Mouse (Mus musculus) MEL (cell line): ENCODE results near the gene Hps5. TPM values are rescaled to one million over a fixed set of nuclear protein-coding genes. Genes with fewer than 3 reads are reported as not detected.

Source experiments
- DNase-seq: peaks from one replicate; pipeline ENCODE4 v3.0.0; 2011; ENCODE audit warnings: low read depth, low spot score
- H3K27ac ChIP-seq: 2 replicates; pipeline ENCODE4 v1.5.1; 2012; ENCODE audit warnings: low read depth, mild to moderate bottlenecking, control low read depth, low read length, moderate library complexity; ENCODE audit not compliant: control insufficient read depth
- H3K27me3 ChIP-seq, 2 experiments: fragments of 150-350 bp in 1 of 2; sonication (generic) in 1 of 2; 2 replicates each; pipeline ENCODE4 v1.6.1; 2012; ENCODE audit warnings: low read length in 2 of 2, mild to moderate bottlenecking in 2 of 2, improper control_type of control experiment in 1 of 2, moderate library complexity in 1 of 2; ENCODE audit not compliant: insufficient read depth in 2 of 2, control insufficient read depth in 1 of 2
- H3K36me3 ChIP-seq, 2 experiments: 2 replicates each; pipeline ENCODE4 v1.6.1; 2012 to 2014; ENCODE audit warnings: low read length in 2 of 2, improper control_type of control experiment in 1 of 2, inconsistent platforms in 1 of 2, mild to moderate bottlenecking in 1 of 2; ENCODE audit not compliant: insufficient read depth in 2 of 2, control insufficient read depth in 1 of 2
- H3K4me1 ChIP-seq, 2 experiments: fragments of 150-350 bp in 1 of 2; sonication (generic) in 1 of 2; 2 replicates each; pipeline ENCODE4 v1.6.1; 2012; ENCODE audit warnings: low read length in 2 of 2, improper control_type of control experiment in 1 of 2, mild to moderate bottlenecking in 1 of 2; ENCODE audit not compliant: insufficient read depth in 2 of 2, control insufficient read depth in 1 of 2
- H3K4me3 ChIP-seq, 2 experiments: fragments of 150-350 bp in 1 of 2; sonication (generic) in 1 of 2; 2 replicates each; pipeline ENCODE4 v1.5.1; 2012; ENCODE audit warnings: low read depth in 2 of 2, low read length in 2 of 2, mild to moderate bottlenecking in 2 of 2, moderate library complexity in 2 of 2, control low read depth in 1 of 2, improper control_type of control experiment in 1 of 2; ENCODE audit not compliant: control insufficient read depth in 1 of 2, insufficient read depth in 1 of 2
- H3K79me2 ChIP-seq: 2 replicates; pipeline ENCODE4 v1.6.1; 2012; ENCODE audit warnings: mild to moderate bottlenecking, low read length, moderate library complexity; ENCODE audit not compliant: control insufficient read depth, poor library complexity, insufficient read depth
- H3K9ac ChIP-seq: 2 replicates; pipeline ENCODE4 v1.6.1; 2012; ENCODE audit warnings: low read depth, mild to moderate bottlenecking, control low read depth, low read length, moderate library complexity; ENCODE audit not compliant: control insufficient read depth, poor library complexity, severe bottlenecking
- H3K9me3 ChIP-seq: fragments of 150-350 bp; sonication (generic); replicated peaks from 2 replicates; pipeline ENCODE4 v1.6.1; 2012; ENCODE audit warnings: mild to moderate bottlenecking, low read length, improper control_type of control experiment, moderate library complexity; ENCODE audit not compliant: insufficient read depth
- BHLHE40 ChIP-seq: IDR thresholded peaks from 2 replicates; pipeline ENCODE4 v1.6.1; 2012; ENCODE audit warnings: low read depth, mild to moderate bottlenecking, inconsistent platforms, low read length, improper control_type of control experiment, borderline replicate concordance
- ELF1 ChIP-seq: IDR thresholded peaks from 2 replicates; pipeline ENCODE4 v1.6.1; 2014; ENCODE audit warnings: low read depth, mild to moderate bottlenecking, inconsistent platforms, low read length, improper control_type of control experiment, moderate library complexity
- HCFC1 ChIP-seq: IDR thresholded peaks from 2 replicates; pipeline ENCODE4 v1.6.1; 2012; ENCODE audit warnings: low read depth, mild to moderate bottlenecking, inconsistent platforms, low read length, improper control_type of control experiment, moderate library complexity
- JUND ChIP-seq: IDR thresholded peaks from 2 replicates; pipeline ENCODE4 v1.6.1; 2011; ENCODE audit warnings: low read depth, mild to moderate bottlenecking, improper control_type of control experiment, low read length
- MAZ ChIP-seq: IDR thresholded peaks from 2 replicates; pipeline ENCODE4 v1.6.1; 2012; ENCODE audit warnings: low read depth, mild to moderate bottlenecking, inconsistent platforms, low read length, improper control_type of control experiment
- NELFE ChIP-seq: IDR thresholded peaks from 2 replicates; pipeline ENCODE4 v1.6.1; 2011; ENCODE audit warnings: low read depth, low read length, improper control_type of control experiment
- POLR2AphosphoS5 ChIP-seq: IDR thresholded peaks from 2 replicates; pipeline ENCODE4 v1.6.1; 2012; ENCODE audit warnings: low read depth, borderline replicate concordance, mild to moderate bottlenecking, inconsistent platforms, low read length, moderate library complexity, mixed read lengths
- RAD21 ChIP-seq: IDR thresholded peaks from 2 replicates; pipeline ENCODE4 v1.6.1; 2011; ENCODE audit warnings: mild to moderate bottlenecking, low read depth, low read length, improper control_type of control experiment
- RCOR1 ChIP-seq: IDR thresholded peaks from 2 replicates; pipeline ENCODE4 v1.6.1; 2012; ENCODE audit warnings: low read depth, mild to moderate bottlenecking, inconsistent platforms, low read length, improper control_type of control experiment
- SIN3A ChIP-seq: IDR thresholded peaks from 2 replicates; pipeline ENCODE4 v1.6.1; 2012; ENCODE audit warnings: low read length, improper control_type of control experiment, inconsistent platforms
- TAL1 ChIP-seq: IDR thresholded peaks from 2 replicates; pipeline ENCODE4 v1.6.1; 2012; ENCODE audit warnings: mild to moderate bottlenecking, inconsistent platforms, low read length, moderate library complexity, mixed read lengths
- TBP ChIP-seq: IDR thresholded peaks from 2 replicates; pipeline ENCODE4 v1.8.0; 2011; ENCODE audit warnings: low read depth, low read length, improper control_type of control experiment
- USF1 ChIP-seq: IDR thresholded peaks from 2 replicates; pipeline ENCODE4 v1.6.1; 2014; ENCODE audit warnings: low read depth, mild to moderate bottlenecking, inconsistent platforms, low read length, improper control_type of control experiment, moderate library complexity
- USF2 ChIP-seq, 2 experiments: IDR thresholded peaks; 2 replicates each; pipeline ENCODE4 v1.6.1; 2011 to 2012; ENCODE audit warnings: improper control_type of control experiment in 2 of 2, low read length in 2 of 2, borderline replicate concordance in 1 of 2, inconsistent platforms in 1 of 2, low read depth in 1 of 2, mild to moderate bottlenecking in 1 of 2; ENCODE audit not compliant: insufficient read depth in 1 of 2
- ZNF384 ChIP-seq: IDR thresholded peaks from 2 replicates; pipeline ENCODE4 v1.6.1; 2012; ENCODE audit warnings: low read depth, mild to moderate bottlenecking, inconsistent platforms, low read length, improper control_type of control experiment
- polyA plus RNA-seq, 2 experiments: library from polyadenylated mRNA; stranded (reverse) in 1 of 2; unstranded in 1 of 2; fragments of >175 nt in 1 of 2; fragments of >200 nt in 1 of 2; gene quantifications; 2 replicates each; pipeline versions ENCODE4 v1.2.1 to v1.2.4; 2012; ENCODE audit warnings: low replicate concordance in 2 of 2, low read depth in 1 of 2; ENCODE audit not compliant: insufficient read length in 2 of 2, insufficient read depth in 1 of 2, missing spikeins in 1 of 2
- total RNA-seq: library from RNA; depleted of rRNA; stranded (reverse); fragments of 300-350 nt; gene quantifications from 2 replicates; pipeline ENCODE4 v1.2.3, GENCODE M21; 2012; rRNA removed

The Hps5 gene
- total and polyA plus RNA-seq, 3 experiments, result 19.3 to 20.2 TPM; not detected in 1

GRCm38 (mm10) chr7:46712250-46712649 lies 83.6 kb downstream of the Hps5 start:
- Histone ChIP-seq H3K27ac (no peak overlapping the region), H3K9me3 (no peaks in the 10 kb centered on the region), H3K27me3 (no peaks in the 10 kb centered on the region), H3K36me3 (peaks cover 0 to 14% of the 10 kb centered on the region in 2 experiments; a peak in 2 of 4 replicates), H3K4me1 (peaks cover 11 to 32% of the 10 kb centered on the region in 2 experiments; a peak in 3 of 4 replicates), H3K4me3 (peak overlapping the region; percentile 28 to 43; a peak in 3 of 4 replicates), H3K9ac (peak overlapping the region; percentile 45), H3K79me2 (peaks cover 10% of the 10 kb centered on the region)
- peak; percentile 74 for DNase-seq
- TF ChIP-seq RCOR1, result no peak
- peak; percentile 55 for TF ChIP-seq SIN3A
- TF ChIP-seq ELF1, result peak; percentile 54; the same call in 1 of the 2 replicates
- TF ChIP-seq POLR2AphosphoS5, result no peak
- no peak for TF ChIP-seq JUND
- peak in 1 of 2 experiments; percentile 51; a peak in 1 of 4 replicates for TF ChIP-seq USF2 (IDR thresholded peaks at IDR 0.05; ENCODE audit: borderline replicate concordance in 1 of 2, insufficient read depth in 1 of 2, low read depth in 1 of 2, low read length in 2 of 2)
- TF ChIP-seq RAD21, result no peak
- no peak for TF ChIP-seq TAL1
- peak; percentile 90 for TF ChIP-seq USF1
- 0 out of 2 replicates have a peak, but pooled peaks have one; percentile 41 for TF ChIP-seq MAZ
- peak; percentile 43; the same call in 1 of the 2 replicates for TF ChIP-seq HCFC1
- no peak for TF ChIP-seq NELFE
- TF ChIP-seq ZNF384, result no peak
- TF ChIP-seq TBP, result peak; percentile 75
- TF ChIP-seq BHLHE40, result no peak

Other genes with a start within 250 kb of the Hps5 start
- gene Sergef, start 156.3 kb downstream of the Hps5 start, total RNA-seq, result 7.0 and 7.6 TPM in 2 replicates
- gene Sergef, start 156.3 kb downstream of the Hps5 start, polyA plus RNA-seq, result 10 to 100 TPM in 1 of 2 experiments, not detected in 1; 11.7 TPM
- gene Tph1, start 123.5 kb downstream of the Hps5 start, total RNA-seq, result 0.13 TPM in 1 of 2 replicates, not detected in the other
- gene Tph1, start 123.5 kb downstream of the Hps5 start, polyA plus RNA-seq, result under 1 TPM in 1 of 2 experiments, not detected in 1; 0.03 TPM
- gene Saal1, start 85.4 kb downstream of the Hps5 start, total RNA-seq, result 13.6 and 15.4 TPM in 2 replicates
- 10 to 100 TPM in 1 of 2 experiments, not detected in 1; 26.0 TPM for gene Saal1, start 85.4 kb downstream of the Hps5 start, polyA plus RNA-seq
- gene Saa3, start 80.4 kb downstream of the Hps5 start, total RNA-seq, result 1.3 and 1.6 TPM in 2 replicates
- 1 to 10 TPM in 1 of 2 experiments, not detected in 1; 1.7 TPM for gene Saa3, start 80.4 kb downstream of the Hps5 start, polyA plus RNA-seq
- not detected in 2 replicates for gene Saa4, start 63.5 kb downstream of the Hps5 start, total RNA-seq
- gene Saa4, start 63.5 kb downstream of the Hps5 start, polyA plus RNA-seq, result not detected
- gene Saa1, start 53.1 kb downstream of the Hps5 start, total RNA-seq, result not detected in 2 replicates
- not detected for gene Saa1, start 53.1 kb downstream of the Hps5 start, polyA plus RNA-seq
- gene Saa2, start 44.3 kb downstream of the Hps5 start, total RNA-seq, result not detected in 2 replicates
- not detected for gene Saa2, start 44.3 kb downstream of the Hps5 start, polyA plus RNA-seq
- 122 and 142 TPM in 2 replicates for gene Gtf2h1, start within 50 bp of the Hps5 start, total RNA-seq
- 100 to 1,000 TPM in 1 of 2 experiments, not detected in 1; 105 TPM for gene Gtf2h1, start within 50 bp of the Hps5 start, polyA plus RNA-seq
- 1,212 and 1,976 TPM in 2 replicates for gene Ldha, start 45.4 kb upstream of the Hps5 start, total RNA-seq
- 1,000 to 10,000 TPM in 1 of 2 experiments, 100 to 1,000 TPM in 1; 613 to 2,637 TPM for gene Ldha, start 45.4 kb upstream of the Hps5 start, polyA plus RNA-seq
- gene Ldhc, start 65.1 kb upstream of the Hps5 start, total RNA-seq, result not detected in 2 replicates
- gene Ldhc, start 65.1 kb upstream of the Hps5 start, polyA plus RNA-seq, result not detected
- 21.3 and 25.3 TPM in 2 replicates for gene Tsg101, start 123.9 kb upstream of the Hps5 start, total RNA-seq
- 10 to 100 TPM in 1 of 2 experiments, not detected in 1; 88.9 TPM for gene Tsg101, start 123.9 kb upstream of the Hps5 start, polyA plus RNA-seq
- gene Uevld, start 162.5 kb upstream of the Hps5 start, total RNA-seq, result 1.9 and 2.8 TPM in 2 replicates
- 1 to 10 TPM in 1 of 2 experiments, not detected in 1; 5.4 TPM for gene Uevld, start 162.5 kb upstream of the Hps5 start, polyA plus RNA-seq
- gene Gm9999, start 187.5 kb upstream of the Hps5 start, total RNA-seq, result not detected in 2 replicates
- not detected for gene Gm9999, start 187.5 kb upstream of the Hps5 start, polyA plus RNA-seq
- gene Spty2d1, start 212.3 kb upstream of the Hps5 start, total RNA-seq, result 14.9 and 15.1 TPM in 2 replicates
- gene Spty2d1, start 212.3 kb upstream of the Hps5 start, polyA plus RNA-seq, result 10 to 100 TPM; 14.4 to 36.9 TPM